Mouse (Mus musculus) hindbrain, postnatal 0 days (tissue): ENCODE measurements around the gene Gse1. TPM values are rescaled to one million over a fixed set of nuclear protein-coding genes. Genes with fewer than 3 reads are reported as not detected.

Experiments used
- ATAC-seq: fragments of 200-750 bp; cut with Nextera tagmentation; 2 replicates; pipeline ENCODE4 v1.8.0; 2017; ENCODE audit warnings: mild to moderate bottlenecking, moderate TSS enrichment, moderate library complexity
- DNase-seq: peaks from one replicate; pipeline ENCODE4 v3.0.0-alpha.2; 2015; ENCODE audit warnings: low spot score
- H3K27ac ChIP-seq: fragments of 300-500 bp; sonication (generic); 2 replicates; pipeline ENCODE4 v1.5.1; 2014; ENCODE audit warnings: mild to moderate bottlenecking
- H3K27me3 ChIP-seq: fragments of 300-500 bp; sonication (generic); 2 replicates; pipeline ENCODE4 v1.6.1; 2014; ENCODE audit warnings: low read length, mixed read lengths; ENCODE audit not compliant: insufficient read depth
- H3K36me3 ChIP-seq: fragments of 300-500 bp; sonication (generic); 2 replicates; pipeline ENCODE4 v1.6.1; 2014; ENCODE audit warnings: low read length, mixed read lengths; ENCODE audit not compliant: insufficient read depth
- H3K4me1 ChIP-seq: fragments of 300-500 bp; sonication (generic); 2 replicates; pipeline ENCODE4 v1.6.1; 2014; ENCODE audit warnings: antibody characterized with exemption, low read length, mixed read lengths; ENCODE audit not compliant: insufficient read depth
- H3K4me2 ChIP-seq: fragments of 300-500 bp; sonication (generic); 2 replicates; pipeline ENCODE4 v1.6.1; 2014; ENCODE audit warnings: low read depth, mild to moderate bottlenecking, low read length, moderate library complexity, mixed read lengths
- H3K4me3 ChIP-seq: fragments of 300-500 bp; sonication (generic); 2 replicates; pipeline ENCODE4 v1.5.1; 2014; ENCODE audit warnings: low read length
- H3K9ac ChIP-seq: fragments of 300-500 bp; sonication (generic); replicated peaks from 2 replicates; pipeline ENCODE4 v1.6.1; 2014; ENCODE audit warnings: mild to moderate bottlenecking, low read length, moderate library complexity, mixed read lengths
- H3K9me3 ChIP-seq: fragments of 300-500 bp; sonication (generic); 2 replicates; pipeline ENCODE4 v1.6.1; 2016; ENCODE audit warnings: low read length, mixed read lengths
- CTCF ChIP-seq: IDR thresholded peaks from 2 replicates; pipeline ENCODE4 v1.5.1; 2016; ENCODE audit warnings: antibody characterized with exemption, control low read depth, low read depth
- WGBS: fragments of 180-500 bp; shearing (Covaris S2); extraction: QIAGEN DNeasy Blood & Tissue Kit; methylation state at CpG from one replicate; pipeline ENCODE4 v1.1.7; 2014; 5-methylcytosine and 5-hydroxymethylcytosine counted together
- polyA plus RNA-seq: library from polyadenylated mRNA; unstranded; fragments of >200 nt; fragmentation: Nextera tagmentation; extraction: Ambion mirVana; gene quantifications from 2 replicates; pipeline ENCODE4 v1.2.1, GENCODE M21; 2015
- total RNA-seq: library from RNA; depleted of rRNA; stranded (reverse); fragments of >200 nt; gene quantifications from 2 replicates; pipeline ENCODE4 v1.2.3, GENCODE M21; 2014

Gene Gse1
- total and polyA plus RNA-seq, 2 experiments from 2014 or later: 13.4 to 48.3 TPM

DNA sequence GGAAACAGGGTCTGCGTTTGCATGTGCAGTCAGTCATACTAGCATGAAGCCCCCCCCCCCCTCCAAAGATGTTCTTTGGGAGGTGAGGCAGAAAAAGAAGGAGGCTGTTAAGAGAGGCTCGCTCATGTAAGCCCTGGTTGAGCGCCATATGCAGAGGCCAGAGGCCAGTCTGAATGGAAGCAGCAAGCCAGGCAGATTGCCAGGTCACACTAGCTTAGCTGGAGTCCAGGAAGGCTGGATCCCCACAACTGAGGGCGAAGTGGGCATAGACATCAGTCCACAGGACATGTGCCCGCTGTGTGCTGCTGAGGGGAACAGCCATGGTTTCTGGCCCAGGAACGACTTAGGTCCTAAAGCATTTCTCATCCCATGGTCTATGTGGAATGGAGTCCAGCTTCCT is 160.0 kb downstream of the Gse1 start:
- H3K9ac ChIP-seq: no peak overlapping the region
- H3K36me3 ChIP-seq: no peaks in the 10 kb centered on the region
- 54% methylated on average over 6 of the region's 6 CpGs for WGBS
- H3K27me3 ChIP-seq: no peaks in the 10 kb centered on the region
- no peak for ATAC-seq
- no peaks in the 10 kb centered on the region for H3K9me3 ChIP-seq
- H3K4me2 ChIP-seq: no peak overlapping the region
- H3K27ac ChIP-seq: no peak overlapping the region
- peak; percentile 62 for DNase-seq
- TF ChIP-seq CTCF: no peak
- H3K4me1 ChIP-seq: peaks cover 28% of the 10 kb centered on the region
- H3K4me3 ChIP-seq: no peak overlapping the region

DNA sequence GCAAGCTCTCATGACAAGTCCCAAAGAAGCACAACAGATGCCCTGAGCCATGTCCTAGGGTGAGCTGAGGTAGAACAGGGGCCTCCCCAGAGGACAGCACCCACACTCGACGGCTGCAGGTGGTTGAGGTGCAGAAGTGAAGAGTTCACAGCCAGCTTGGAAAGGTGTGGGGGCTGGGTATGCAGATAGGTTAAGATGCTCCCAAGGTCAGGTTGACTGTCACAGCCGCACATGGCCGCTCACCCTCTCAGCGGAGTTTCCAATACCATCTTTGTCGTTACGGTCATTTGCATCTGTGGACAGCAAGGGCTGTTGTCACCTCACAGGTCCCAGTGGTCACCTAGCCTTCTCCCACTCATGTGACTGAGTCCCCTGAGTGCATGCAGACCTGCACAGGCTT is 162.3 kb downstream of the Gse1 start:
- 94% methylated on average over 7 of the region's 7 CpGs for WGBS
- Histone ChIP-seq H3K4me3 (no peak overlapping the region), H3K9me3 (no peaks in the 10 kb centered on the region), H3K36me3 (no peaks in the 10 kb centered on the region), H3K4me2 (no peak overlapping the region), H3K27me3 (no peaks in the 10 kb centered on the region), H3K4me1 (peaks cover 29% of the 10 kb centered on the region), H3K9ac (no peak overlapping the region), H3K27ac (no peak overlapping the region)
- DNase-seq: no peak
- ATAC-seq: no peak
- TF ChIP-seq CTCF: no peak

DNA sequence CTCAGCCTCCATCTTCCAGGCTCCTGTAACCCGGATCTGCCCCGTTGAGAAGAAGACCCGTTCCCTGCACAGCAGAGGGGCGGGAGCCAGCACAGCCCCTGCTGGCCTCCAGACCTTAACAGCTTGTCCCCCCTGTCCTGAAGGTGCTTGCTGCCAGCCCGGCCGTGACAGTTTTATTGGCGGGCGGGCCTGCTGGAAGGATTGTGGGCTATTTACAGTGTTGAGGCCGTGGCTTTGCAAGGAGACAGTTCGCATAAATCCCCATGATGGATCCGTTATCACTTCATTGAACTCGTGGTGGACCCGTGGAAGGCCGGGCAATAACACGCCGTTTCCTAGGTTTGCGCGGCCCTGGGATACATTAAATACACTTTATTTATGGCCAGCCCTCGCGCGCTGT is 163.6 kb downstream of the Gse1 start:
- 59% methylated on average over 21 of the region's 21 CpGs for WGBS
- no peak overlapping the region for H3K27ac ChIP-seq
- no peak overlapping the region for H3K4me2 ChIP-seq
- H3K4me3 ChIP-seq: no peak overlapping the region
- H3K27me3 ChIP-seq: no peaks in the 10 kb centered on the region
- H3K9ac ChIP-seq: no peak overlapping the region
- ATAC-seq: no peak
- no peaks in the 10 kb centered on the region for H3K36me3 ChIP-seq
- TF ChIP-seq CTCF: no peak
- DNase-seq: no peak
- H3K9me3 ChIP-seq: no peaks in the 10 kb centered on the region
- H3K4me1 ChIP-seq: peaks cover 30% of the 10 kb centered on the region

DNA sequence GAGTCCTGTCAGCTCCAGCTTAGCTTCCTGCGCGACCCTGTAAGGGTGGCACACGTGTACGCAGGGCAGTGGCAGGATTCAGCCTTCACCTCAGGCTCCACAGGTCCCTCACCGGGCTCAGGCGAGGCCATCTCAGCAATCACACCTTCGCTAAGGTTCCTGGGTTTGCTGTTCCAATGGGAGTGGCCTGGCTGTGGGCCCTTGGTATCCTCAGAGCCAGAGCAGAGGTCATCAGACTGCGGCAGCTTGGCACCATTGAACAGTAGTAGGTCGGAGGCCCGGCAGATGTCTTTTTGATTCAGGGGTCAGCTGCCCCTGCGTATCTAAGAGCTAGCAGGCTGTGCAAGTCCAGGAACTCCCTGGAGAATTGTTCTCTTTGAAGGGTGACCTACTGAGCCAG is 164.8 kb downstream of the Gse1 start:
- Histone ChIP-seq H3K9ac (0 out of 2 replicates have a peak overlapping the region, but pooled peaks have one; percentile 7), H3K9me3 (no peaks in the 10 kb centered on the region), H3K4me3 (no peak overlapping the region), H3K36me3 (no peaks in the 10 kb centered on the region), H3K4me1 (peaks cover 35% of the 10 kb centered on the region), H3K27me3 (no peaks in the 10 kb centered on the region), H3K27ac (no peak overlapping the region), H3K4me2 (no peak overlapping the region)
- 69% methylated on average over 11 of the region's 11 CpGs for WGBS
- no peak for ATAC-seq
- DNase-seq: no peak
- no peak for TF ChIP-seq CTCF

DNA sequence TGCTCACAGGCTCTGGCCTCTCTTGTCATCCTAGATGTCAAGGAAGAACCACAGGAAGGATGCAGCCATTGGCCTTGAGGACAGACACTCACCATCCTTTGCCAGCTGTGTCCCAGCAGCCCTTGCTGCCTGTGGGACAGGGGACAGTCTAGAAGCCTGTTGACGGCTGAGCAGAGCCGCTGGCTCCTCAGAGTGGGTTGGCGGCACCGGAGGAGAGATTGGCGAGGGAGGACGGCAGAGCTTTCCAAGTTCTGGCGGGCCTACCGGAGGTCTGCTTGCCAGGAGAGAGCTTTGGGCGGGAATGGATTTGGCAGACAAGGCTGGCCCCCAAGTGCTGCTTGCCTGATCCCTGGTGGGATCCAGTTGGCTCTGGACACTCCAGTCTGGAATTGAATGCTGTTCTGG is 165.6 kb downstream of the Gse1 start:
- 46% methylated on average over 9 of the region's 9 CpGs for WGBS
- no peak for TF ChIP-seq CTCF
- Histone ChIP-seq H3K4me1 (peaks cover 32% of the 10 kb centered on the region), H3K4me2 (no peak overlapping the region), H3K36me3 (no peaks in the 10 kb centered on the region), H3K9ac (no peak overlapping the region), H3K9me3 (no peaks in the 10 kb centered on the region), H3K4me3 (no peak overlapping the region), H3K27me3 (no peaks in the 10 kb centered on the region), H3K27ac (peak overlapping the region; percentile 54; the same call in 1 of the 2 replicates)
- ATAC-seq (peak; percentile 47; the same call in 1 of the 2 replicates), DNase-seq (peak; percentile 74)

DNA sequence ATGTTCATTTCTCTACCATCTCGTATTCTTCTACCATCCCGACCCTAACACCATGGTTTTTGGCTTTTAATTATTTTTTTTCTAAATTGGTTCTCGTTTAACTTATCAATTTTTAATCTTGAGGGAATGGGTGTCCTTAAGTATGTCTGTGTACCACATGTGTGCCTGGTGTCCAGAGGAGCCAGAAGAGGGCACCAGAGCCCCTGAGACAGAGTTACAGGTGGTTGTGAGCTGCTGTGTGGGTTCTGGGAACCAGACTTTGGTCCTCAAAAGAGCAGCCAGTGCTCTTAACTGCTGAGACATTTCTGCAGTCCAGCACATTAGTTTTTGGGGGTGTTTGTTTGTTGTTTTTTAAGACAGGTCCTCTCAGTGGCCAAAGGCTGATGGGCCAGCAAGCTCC is 167.6 kb downstream of the Gse1 start:
- Histone ChIP-seq H3K27ac (no peak overlapping the region), H3K27me3 (no peaks in the 10 kb centered on the region), H3K36me3 (no peaks in the 10 kb centered on the region), H3K4me1 (peaks cover 43% of the 10 kb centered on the region), H3K9me3 (no peaks in the 10 kb centered on the region), H3K9ac (no peak overlapping the region), H3K4me2 (no peak overlapping the region), H3K4me3 (no peak overlapping the region)
- no peak for ATAC-seq
- DNase-seq: no peak
- peak; percentile 25; the same call in 1 of the 2 replicates for TF ChIP-seq CTCF
- 92% methylated on average over 3 of the region's 3 CpGs for WGBS

DNA sequence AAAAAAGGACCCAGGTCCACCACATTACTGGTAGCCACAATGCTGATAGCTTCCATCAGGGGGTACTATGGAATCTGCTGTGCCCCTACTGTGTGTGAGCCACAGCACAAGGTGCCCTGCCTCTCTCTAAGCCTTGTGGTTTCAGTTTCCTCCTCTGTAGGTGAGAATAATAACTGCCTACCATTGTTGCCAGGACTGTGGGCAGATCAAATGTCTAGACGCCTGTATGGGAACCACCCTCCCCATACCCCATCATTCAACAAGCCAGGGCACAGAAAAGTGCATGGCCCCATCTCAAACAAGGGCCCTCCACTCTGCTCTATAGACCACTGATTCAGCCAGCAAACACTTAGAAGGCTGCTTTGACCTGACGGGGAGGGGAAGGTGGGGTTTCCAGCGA is 168.5 kb downstream of the Gse1 start:
- no peak overlapping the region for H3K4me2 ChIP-seq
- no peaks in the 10 kb centered on the region for H3K27me3 ChIP-seq
- no peaks in the 10 kb centered on the region for H3K36me3 ChIP-seq
- no peak for TF ChIP-seq CTCF
- ATAC-seq (no peak), DNase-seq (no peak)
- no peak overlapping the region for H3K27ac ChIP-seq
- peaks cover 42% of the 10 kb centered on the region for H3K4me1 ChIP-seq
- H3K9ac ChIP-seq: no peak overlapping the region; the same call in 1 of the 2 replicates
- H3K9me3 ChIP-seq: no peaks in the 10 kb centered on the region
- WGBS: 57% methylated on average over 3 of the region's 3 CpGs
- H3K4me3 ChIP-seq: no peak overlapping the region
